Mouse (Mus musculus) liver, embryonic 14.5 days (tissue): ENCODE measurements around the gene Ttn. TPM values are rescaled to one million over a fixed set of nuclear protein-coding genes. Genes with fewer than 3 reads are reported as not detected.

Experiments used
- ATAC-seq: fragments of 200-750 bp; cut with Nextera tagmentation; 2 replicates; pipeline ENCODE4 v1.8.0; 2017; ENCODE audit warnings: moderate number of reproducible peaks, mild to moderate bottlenecking, moderate library complexity; ENCODE audit not compliant: insufficient read depth
- DNase-seq, 3 experiments: peaks; one replicate each; pipeline ENCODE4 v3.0.0-alpha.2; 2012 to 2013; ENCODE audit warnings: low read depth in 3 of 3, low spot score in 3 of 3
- H3K27ac ChIP-seq: fragments of 300-500 bp; sonication (generic); 2 replicates; pipeline ENCODE4 v1.5.1; 2014; ENCODE audit warnings: moderate library complexity, mild to moderate bottlenecking, control low read depth, inconsistent platforms
- H3K27me3 ChIP-seq: fragments of 300-500 bp; sonication (generic); 2 replicates; pipeline ENCODE4 v1.6.1; 2014; ENCODE audit warnings: mild to moderate bottlenecking, low read length, moderate library complexity; ENCODE audit not compliant: control insufficient read depth, insufficient read depth
- H3K36me3 ChIP-seq: fragments of 300-500 bp; sonication (generic); replicated peaks from 2 replicates; pipeline ENCODE4 v1.6.1; 2014; ENCODE audit warnings: low read depth; ENCODE audit not compliant: control insufficient read depth, insufficient read depth
- H3K4me1 ChIP-seq, 2 experiments: fragments of 200-500 bp in 1 of 2; fragments of 300-500 bp in 1 of 2; sonication (generic) in 1 of 2; replicated peaks; 2 replicates each; pipeline ENCODE4 v1.6.1; 2012 to 2014; ENCODE audit warnings: antibody characterized with exemption in 1 of 2, inconsistent platforms in 1 of 2, low read length in 1 of 2; ENCODE audit not compliant: control insufficient read depth in 2 of 2, insufficient read depth in 2 of 2
- H3K4me2 ChIP-seq: fragments of 300-500 bp; sonication (generic); 2 replicates; pipeline ENCODE4 v1.6.1; 2014; ENCODE audit warnings: low read depth, mild to moderate bottlenecking, control low read depth, moderate library complexity
- H3K4me3 ChIP-seq, 2 experiments: fragments of 200-500 bp in 1 of 2; fragments of 300-500 bp in 1 of 2; sonication (generic) in 1 of 2; 2 replicates each; pipeline ENCODE4 v1.5.1; 2012 to 2014; ENCODE audit warnings: low read depth in 2 of 2, low read length in 2 of 2, mild to moderate bottlenecking in 2 of 2, control low read depth in 1 of 2, inconsistent platforms in 1 of 2, moderate library complexity in 1 of 2; ENCODE audit not compliant: insufficient read depth in 1 of 2
- H3K9ac ChIP-seq: fragments of 300-500 bp; sonication (generic); replicated peaks from 2 replicates; pipeline ENCODE4 v1.6.1; 2014; ENCODE audit warnings: mild to moderate bottlenecking, control low read depth, moderate library complexity
- H3K9me3 ChIP-seq: fragments of 300-500 bp; sonication (generic); 2 replicates; pipeline ENCODE4 v1.6.1; 2016; ENCODE audit warnings: low read length, mixed read lengths; ENCODE audit not compliant: control insufficient read depth
- CTCF ChIP-seq: IDR thresholded peaks from 2 replicates; pipeline ENCODE4 v1.5.1; 2016; ENCODE audit warnings: antibody characterized with exemption, low read depth, control low read depth
- EP300 ChIP-seq: IDR thresholded peaks from 2 replicates; pipeline ENCODE4 v1.6.1; 2016; ENCODE audit warnings: antibody characterized with exemption, low read depth
- WGBS: fragments of 180-500 bp; shearing (Covaris S2); extraction: QIAGEN DNeasy Blood & Tissue Kit; methylation state at CpG from one replicate; pipeline ENCODE4 v1.1.7; 2014; ENCODE audit not compliant: insufficient replicate concordance; 5-methylcytosine and 5-hydroxymethylcytosine counted together
- polyA plus RNA-seq, 2 experiments: library from polyadenylated mRNA; depleted of rRNA in 1 of 2; stranded (reverse) in 1 of 2; unstranded in 1 of 2; fragments of >200 nt; fragmentation: Nextera tagmentation in 1 of 2; extraction: Ambion mirVana in 1 of 2; gene quantifications; 2 replicates each; pipeline versions ENCODE4 v1.2.1 to v1.2.3; 2012 to 2014

The Ttn gene
- polyA plus RNA-seq, 2 experiments, result under 0.01 to 0.13 TPM

GRCm38 (mm10) chr2:76885855-76886254, 96.5 kb downstream of the Ttn start:
- TF ChIP-seq CTCF (no peak), EP300 (no peak)
- H3K27ac ChIP-seq, result no peak overlapping the region
- H3K36me3 ChIP-seq, result no peaks in the 10 kb centered on the region
- no peaks in the 10 kb centered on the region for H3K27me3 ChIP-seq
- H3K9ac ChIP-seq, result no peak overlapping the region
- 74% methylated on average over 13 of the region's 13 CpGs for WGBS
- no peak overlapping the region for H3K4me2 ChIP-seq
- DNase-seq (no peak), ATAC-seq (no peak)
- no peak overlapping the region for H3K4me3 ChIP-seq
- H3K9me3 ChIP-seq, result no peaks in the 10 kb centered on the region
- no peaks in the 10 kb centered on the region for H3K4me1 ChIP-seq

GRCm38 (mm10) chr2:76881406-76881805, 100.9 kb downstream of the Ttn start:
- Histone ChIP-seq H3K9ac (no peak overlapping the region), H3K4me2 (no peak overlapping the region), H3K27ac (no peak overlapping the region), H3K4me3 (no peak overlapping the region), H3K9me3 (no peaks in the 10 kb centered on the region), H3K27me3 (no peaks in the 10 kb centered on the region), H3K36me3 (no peaks in the 10 kb centered on the region), H3K4me1 (no peaks in the 10 kb centered on the region)
- DNase-seq, result no peak
- no peak for TF ChIP-seq EP300
- TF ChIP-seq CTCF, result no peak
- ATAC-seq, result no peak
- WGBS, result 73% methylated on average over 12 of the region's 12 CpGs

- no peak for TF ChIP-seq CTCF
- no peak for TF ChIP-seq EP300
- Histone ChIP-seq H3K9me3 (no peaks in the 10 kb centered on the region), H3K27ac (no peak overlapping the region), H3K4me2 (no peak overlapping the region), H3K4me3 (no peak overlapping the region), H3K9ac (no peak overlapping the region), H3K4me1 (no peaks in the 10 kb centered on the region), H3K36me3 (no peaks in the 10 kb centered on the region), H3K27me3 (no peaks in the 10 kb centered on the region)
- DNase-seq (no peak), ATAC-seq (no peak)
- 72% methylated on average over 12 of the region's 12 CpGs for WGBS
Measured at GRCm38 (mm10) chr2:76875587-76875986, 106.8 kb downstream of the Ttn start.

- no peak overlapping the region for H3K4me3 ChIP-seq
- no peak overlapping the region for H3K27ac ChIP-seq
- ATAC-seq, result no peak
- 17% methylated on average over 4 of the region's 4 CpGs for WGBS
- TF ChIP-seq CTCF (peak; percentile 57), EP300 (no peak)
- H3K9me3 ChIP-seq, result no peaks in the 10 kb centered on the region
- no peak overlapping the region for H3K9ac ChIP-seq
- no peaks in the 10 kb centered on the region for H3K27me3 ChIP-seq
- no peaks in the 10 kb centered on the region for H3K36me3 ChIP-seq
- H3K4me2 ChIP-seq, result no peak overlapping the region
- peak in 2 of 3 experiments; percentile 3 to 4 for DNase-seq
- no peaks in the 10 kb centered on the region for H3K4me1 ChIP-seq
Measured at GRCm38 (mm10) chr2:76866928-76867327, 115.4 kb downstream of the Ttn start.

- Histone ChIP-seq H3K9ac (no peak overlapping the region), H3K9me3 (no peaks in the 10 kb centered on the region), H3K4me3 (no peak overlapping the region), H3K4me1 (no peaks in the 10 kb centered on the region), H3K27ac (no peak overlapping the region), H3K36me3 (no peaks in the 10 kb centered on the region), H3K4me2 (no peak overlapping the region), H3K27me3 (no peaks in the 10 kb centered on the region)
- DNase-seq (no peak), ATAC-seq (no peak)
- 70% methylated on average over 2 of the region's 2 CpGs for WGBS
- TF ChIP-seq CTCF (no peak), EP300 (no peak)
Measured at GRCm38 (mm10) chr2:76865497-76865896, 116.8 kb downstream of the Ttn start.

- Histone ChIP-seq H3K36me3 (no peaks in the 10 kb centered on the region), H3K9me3 (no peaks in the 10 kb centered on the region), H3K4me1 (no peaks in the 10 kb centered on the region), H3K4me2 (no peak overlapping the region), H3K27ac (no peak overlapping the region), H3K27me3 (no peaks in the 10 kb centered on the region), H3K4me3 (no peak overlapping the region), H3K9ac (no peak overlapping the region)
- TF ChIP-seq CTCF, result no peak
- TF ChIP-seq EP300, result no peak
- ATAC-seq (no peak), DNase-seq (no peak)
Measured at GRCm38 (mm10) chr2:76861327-76861726, 121.0 kb downstream of the Ttn start.
